Mouse (Mus musculus) heart, postnatal 14 days (tissue): Measurements from ENCODE around the gene Pip4k2a. TPM values are rescaled to one million over a fixed set of nuclear protein-coding genes. Genes with fewer than 3 reads are reported as not detected.

ENCODE experiments used
- DNase-seq, 2 experiments: peaks; one replicate each; pipeline ENCODE4 v3.0.0; 2021 to 2022
- intact Hi-C: fragments of 180-260 bp; cut with DNase I; formaldehyde crosslinking; loops from one replicate; pipeline ENCODE4 v1.15.1; 2025
- total RNA-seq, 2 experiments: library from RNA; stranded (reverse); gene quantifications; 2 replicates each; pipeline ENCODE4 v1.2.3; 2021

Pip4k2a gene
- total RNA-seq, 2 experiments from 2014 or later = 9.0 to 10.3 TPM

DNA sequence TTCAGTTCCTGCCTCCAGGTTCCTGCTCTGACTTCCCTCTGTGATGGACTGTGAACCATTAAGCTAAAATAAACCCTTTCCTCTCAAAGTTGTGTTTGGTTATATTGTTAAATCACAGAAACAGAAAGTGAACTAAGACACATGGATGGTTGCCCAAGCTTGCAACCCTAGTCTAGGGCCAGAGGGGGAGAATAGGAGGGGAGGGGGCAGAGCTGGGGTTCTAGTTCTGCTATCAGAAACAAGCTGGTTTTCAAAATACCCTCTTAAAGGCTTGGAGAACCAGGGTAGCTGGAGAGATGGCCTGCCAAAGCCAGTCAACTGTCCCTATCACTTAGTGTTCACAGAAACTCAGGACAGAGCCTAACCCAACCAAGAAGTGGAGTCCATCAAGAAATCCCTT is 14.4 kb downstream of the Pip4k2a start:
- no peak for DNase-seq
- intact Hi-C loops = no loop called here

GRCm38 (mm10) chr2:18982581-18982980 is 15.3 kb downstream of the Pip4k2a start:
- intact Hi-C loops = no loop called here
- DNase-seq = no peak

- no peak for DNase-seq
- intact Hi-C loops = no loop called here
Measured at GRCm38 (mm10) chr2:18979675-18980074, 18.3 kb downstream of the Pip4k2a start.

- intact Hi-C loops = no loop called here
- DNase-seq = no peak
Measured at GRCm38 (mm10) chr2:18979046-18979445, 18.9 kb downstream of the Pip4k2a start.

DNA sequence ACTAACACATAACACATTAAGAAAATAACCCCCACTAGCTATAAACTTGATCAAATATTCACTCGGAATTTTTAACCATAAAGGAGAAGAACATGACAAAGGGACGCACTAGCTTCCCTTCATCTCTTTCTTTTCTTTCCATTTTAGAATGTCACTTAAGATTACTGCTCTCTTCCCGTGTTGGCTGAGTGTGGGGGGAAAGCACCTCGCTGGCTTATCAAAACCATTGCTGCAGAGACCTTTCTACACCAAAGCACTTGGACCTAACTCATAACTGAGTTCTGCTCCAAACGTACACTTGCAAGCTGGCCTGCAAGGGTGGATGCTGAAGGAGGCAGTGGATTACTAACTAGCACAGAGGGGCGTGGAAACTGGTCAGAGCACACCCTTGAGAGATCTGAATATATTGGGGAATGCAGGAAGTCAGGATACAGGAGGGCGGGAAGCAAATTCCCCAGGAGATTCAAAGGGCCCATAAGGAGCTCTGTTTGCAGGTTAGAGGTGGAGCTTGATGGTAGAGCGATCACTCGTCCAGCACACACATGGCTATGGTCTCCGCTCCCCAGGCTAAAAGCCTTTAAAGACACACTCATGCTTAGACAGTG is 20.6 kb downstream of the Pip4k2a start:
- intact Hi-C loops = no loop called here

DNA sequence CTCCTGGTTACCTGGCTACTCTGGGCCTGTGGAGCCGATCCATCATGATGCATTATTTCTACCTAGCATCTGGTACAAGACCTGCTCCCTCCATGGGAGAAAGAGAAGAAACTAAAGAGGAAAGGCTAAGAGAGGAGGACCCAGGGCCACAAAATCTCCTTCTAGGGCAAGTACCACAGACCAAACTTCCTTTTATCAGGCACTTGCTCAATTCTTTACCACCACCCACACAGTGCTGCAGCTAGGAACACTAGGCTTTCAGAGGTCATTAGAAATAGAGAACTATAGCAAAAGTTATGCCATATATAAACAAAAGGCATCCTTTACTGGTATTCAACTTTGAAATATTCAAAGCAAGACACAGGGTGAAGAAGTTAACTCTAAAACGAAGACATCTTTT is 21.8 kb downstream of the Pip4k2a start:
- intact Hi-C loops = no loop called here
- DNase-seq = no peak

More for the DNA sequence above, 20.6 kb downstream of the Pip4k2a start:
- no peak for DNase-seq

GRCm38 (mm10) chr2:18974882-18975645 is 22.9 kb downstream of the Pip4k2a start:
- intact Hi-C loops = no loop called here
- DNase-seq = no peak

- DNase-seq = no peak
- intact Hi-C loops = no loop called here
Measured at GRCm38 (mm10) chr2:18971564-18971963, 26.4 kb downstream of the Pip4k2a start.

DNA sequence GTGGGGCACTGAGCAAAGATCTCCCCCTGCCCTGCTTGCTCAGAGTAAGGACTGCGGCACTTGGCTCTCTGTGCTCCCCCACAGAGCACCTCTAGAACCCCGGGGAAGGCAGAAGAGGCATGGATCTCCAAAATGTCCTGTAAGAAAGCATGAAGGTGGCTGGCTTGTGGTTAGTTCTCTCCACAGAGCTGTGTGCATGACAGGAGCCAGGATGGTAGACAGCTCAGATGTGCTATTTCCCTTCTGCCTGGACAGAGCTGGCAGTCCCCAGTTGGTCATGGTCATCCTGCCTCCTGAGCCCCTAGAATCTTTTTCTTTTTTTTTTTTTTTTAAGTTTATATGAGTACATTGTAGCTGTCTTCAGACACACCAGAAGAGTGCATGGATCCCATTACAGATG is 27.5 kb downstream of the Pip4k2a start:
- intact Hi-C loops = no loop called here

DNA sequence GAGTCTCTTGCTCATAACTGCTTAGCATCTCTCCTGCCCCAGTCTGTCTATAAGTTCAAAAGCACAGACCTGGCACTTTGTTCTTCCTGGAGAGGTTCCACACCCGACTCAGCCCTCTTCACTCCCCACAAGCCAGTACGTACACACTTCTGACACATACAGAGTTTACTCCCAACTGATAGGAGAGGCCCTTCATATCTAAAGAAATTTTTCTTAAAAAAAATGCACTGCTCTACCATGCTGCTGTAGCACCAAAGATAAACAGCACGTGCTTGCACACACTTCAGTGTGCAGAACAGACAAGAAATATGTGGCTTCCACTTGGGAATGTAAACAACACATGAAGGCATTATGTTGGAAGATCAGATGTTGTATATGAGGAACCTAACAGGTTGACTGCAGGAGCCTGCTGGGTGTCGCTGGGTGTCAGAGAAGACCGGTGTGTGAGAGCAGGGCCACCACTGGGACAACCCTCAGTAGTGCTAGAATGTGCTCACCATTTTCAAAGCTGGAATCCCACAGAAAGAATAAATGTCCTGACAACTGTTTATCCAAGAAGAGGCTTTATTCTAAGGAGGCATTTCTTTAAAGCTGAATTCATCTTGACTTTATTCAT is 28.8 kb downstream of the Pip4k2a start:
- intact Hi-C loops = no loop called here
- DNase-seq = no peak

More for the DNA sequence above, 27.5 kb downstream of the Pip4k2a start:
- no peak for DNase-seq

DNA sequence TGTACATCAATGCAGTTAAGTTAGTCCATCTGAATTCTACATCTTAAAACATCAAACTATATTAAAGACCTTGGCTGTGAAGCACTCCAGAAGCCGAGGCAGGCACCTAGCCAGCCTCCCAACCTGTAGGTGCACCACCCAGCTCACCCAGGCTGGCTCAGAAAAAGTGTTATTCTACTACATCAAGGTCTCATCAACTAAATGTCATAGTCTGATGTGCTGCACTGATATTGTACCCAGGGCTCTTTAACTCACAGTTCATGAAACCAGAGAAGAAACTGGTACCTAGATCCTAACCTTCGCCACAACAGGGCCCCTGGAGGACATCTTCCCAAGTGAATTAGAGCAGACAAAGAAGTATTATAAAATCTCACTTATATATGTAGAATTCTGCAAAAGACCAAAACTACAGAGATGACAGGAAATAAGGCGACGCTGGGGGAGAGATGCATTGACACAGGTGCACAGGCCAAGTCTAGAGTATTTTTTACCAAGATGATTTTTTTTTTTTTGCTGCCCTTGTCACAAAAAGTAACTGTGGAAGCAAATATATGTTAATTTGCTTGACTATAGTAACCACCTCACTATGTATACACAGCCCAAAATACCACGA is 30.4 kb downstream of the Pip4k2a start:
- intact Hi-C loops = no loop called here
- no peak for DNase-seq

GRCm38 (mm10) chr2:18966566-18966965 is 31.4 kb downstream of the Pip4k2a start:
- no peak for DNase-seq
- intact Hi-C loops = no loop called here

- no peak for DNase-seq
- intact Hi-C loops = no loop called here
Measured at GRCm38 (mm10) chr2:18965950-18966349, 32.0 kb downstream of the Pip4k2a start.

DNA sequence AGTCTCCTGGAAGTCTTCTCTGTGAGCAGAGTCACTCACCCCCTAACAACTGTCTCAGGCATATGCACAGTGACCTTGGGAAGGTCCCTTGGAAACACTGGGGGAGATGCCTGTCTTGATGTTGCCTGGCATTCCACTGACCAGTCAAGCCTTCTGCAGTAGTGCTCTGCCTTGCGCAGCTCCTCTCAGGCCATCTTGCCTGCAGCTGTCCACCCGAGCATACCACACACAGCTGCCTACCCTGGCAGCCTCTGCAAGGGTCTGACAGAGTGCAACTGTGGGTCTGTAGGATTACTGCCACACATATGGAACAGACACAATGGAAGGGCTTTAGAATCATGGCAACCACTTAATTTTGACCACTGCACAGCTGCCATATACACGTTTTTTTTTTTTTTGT is 32.8 kb downstream of the Pip4k2a start:
- DNase-seq = no peak
- intact Hi-C loops = no loop called here

DNA sequence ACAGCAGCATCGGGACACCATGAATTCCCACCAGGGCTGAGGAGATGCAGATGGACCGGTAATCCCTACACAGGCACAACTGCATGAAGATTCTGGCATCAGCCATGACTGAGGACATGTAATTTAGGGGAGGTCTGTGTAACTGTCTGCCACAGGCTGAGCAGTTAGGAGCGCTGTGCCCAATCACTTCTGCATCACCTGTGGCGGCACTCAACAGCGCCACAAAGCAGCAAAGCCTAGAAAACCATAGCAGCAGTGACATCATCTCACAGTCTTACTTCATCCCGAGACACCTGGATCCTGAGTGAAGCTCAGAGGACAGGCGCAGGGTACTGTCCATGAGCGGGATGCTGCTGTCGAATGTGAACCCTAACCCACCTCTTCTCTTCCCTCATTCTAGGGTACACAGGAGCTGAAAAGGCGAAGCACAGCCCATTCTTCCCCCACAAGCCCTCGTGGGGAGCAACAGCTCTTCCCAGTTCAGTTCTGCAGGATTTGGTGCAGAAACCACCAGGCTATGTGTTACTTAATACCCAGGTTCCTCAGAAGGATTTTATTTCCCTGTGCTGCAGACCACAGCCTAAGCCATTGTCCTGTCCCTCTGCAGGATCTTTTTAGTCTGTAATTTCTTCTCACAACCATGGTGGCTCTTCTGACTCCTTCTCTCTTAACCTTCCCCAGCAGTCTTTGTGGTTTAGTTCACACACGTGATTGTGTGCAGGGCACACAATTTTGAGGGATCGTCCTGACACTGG is 34.5 kb downstream of the Pip4k2a start:
- intact Hi-C loops = no loop called here
- DNase-seq = no peak

DNA sequence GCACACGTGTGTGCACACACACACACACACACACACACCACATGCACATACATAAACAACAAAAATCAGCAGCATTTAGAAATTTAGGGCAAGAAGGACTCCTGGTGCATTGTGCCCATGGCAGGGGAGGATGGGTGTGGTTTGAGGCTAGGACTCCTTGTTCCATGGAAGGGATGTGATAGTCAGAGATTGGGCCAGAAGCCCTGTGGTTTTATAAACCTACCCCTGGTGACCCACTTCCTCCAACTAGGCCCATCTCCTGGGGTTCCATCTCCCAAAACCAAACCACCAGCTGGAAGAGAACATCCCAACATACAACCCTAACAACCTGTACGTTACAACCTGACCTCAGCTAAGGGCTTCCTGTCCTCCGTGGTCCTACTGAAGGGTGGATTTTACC is 35.4 kb downstream of the Pip4k2a start:
- no peak for DNase-seq
- intact Hi-C loops = no loop called here

GRCm38 (mm10) chr2:18960376-18960973 is 37.5 kb downstream of the Pip4k2a start:
- intact Hi-C loops = no loop called here
- DNase-seq = no peak

GRCm38 (mm10) chr2:18959558-18959957 is 38.4 kb downstream of the Pip4k2a start:
- no peak for DNase-seq
- intact Hi-C loops = no loop called here

GRCm38 (mm10) chr2:18959008-18959407 is 38.9 kb downstream of the Pip4k2a start:
- intact Hi-C loops = no loop called here

DNA sequence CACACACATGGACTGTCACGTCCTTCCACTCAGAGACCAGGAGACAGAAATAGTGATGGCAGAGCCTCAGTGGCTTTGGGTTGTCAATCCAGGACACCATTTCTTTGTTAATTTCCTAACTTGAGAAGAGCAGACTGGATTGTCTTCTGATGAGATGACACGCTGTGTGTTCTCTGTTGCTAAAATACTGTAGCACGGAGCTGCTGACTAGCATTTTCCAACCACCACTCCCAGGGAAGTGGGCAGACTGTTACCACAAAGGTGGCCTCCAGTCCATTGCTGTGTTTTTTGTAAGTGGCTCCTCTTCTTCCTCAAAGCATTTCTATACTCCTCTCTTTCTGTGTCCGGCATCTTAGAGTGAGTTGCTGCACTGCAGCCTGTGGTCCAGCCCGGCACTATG is 39.4 kb downstream of the Pip4k2a start:
- no peak for DNase-seq
- intact Hi-C loops = no loop called here

More at GRCm38 (mm10) chr2:18959008-18959407, 38.9 kb downstream of the Pip4k2a start:
- no peak for DNase-seq
